Mouse (Mus musculus) MEL (cell line): ENCODE measurements at regions not wholly inside any gene's neighbourhood (a gene's known extent, or its start where the extent isn't known, plus 50 kb on each side); places are given as distances from the start of the nearest gene placed in this dataset.
A peak's percentile ranks its signal among the peaks of the same experiment; 100 is the strongest.

Experiments
- DNase-seq: peaks from one replicate; pipeline ENCODE4 v3.0.0; 2011; ENCODE audit warnings: low read depth, low spot score
- H3K27ac ChIP-seq: 2 replicates; pipeline ENCODE4 v1.5.1; 2012; ENCODE audit warnings: low read depth, mild to moderate bottlenecking, control low read depth, low read length, moderate library complexity; ENCODE audit not compliant: control insufficient read depth
- H3K27me3 ChIP-seq, 2 experiments: fragments of 150-350 bp in 1 of 2; sonication (generic) in 1 of 2; 2 replicates each; pipeline ENCODE4 v1.6.1; 2012; ENCODE audit warnings: low read length in 2 of 2, mild to moderate bottlenecking in 2 of 2, improper control_type of control experiment in 1 of 2, moderate library complexity in 1 of 2; ENCODE audit not compliant: insufficient read depth in 2 of 2, control insufficient read depth in 1 of 2
- H3K36me3 ChIP-seq, 2 experiments: 2 replicates each; pipeline ENCODE4 v1.6.1; 2012 to 2014; ENCODE audit warnings: low read length in 2 of 2, improper control_type of control experiment in 1 of 2, inconsistent platforms in 1 of 2, mild to moderate bottlenecking in 1 of 2; ENCODE audit not compliant: insufficient read depth in 2 of 2, control insufficient read depth in 1 of 2
- H3K4me1 ChIP-seq, 2 experiments: fragments of 150-350 bp in 1 of 2; sonication (generic) in 1 of 2; 2 replicates each; pipeline ENCODE4 v1.6.1; 2012; ENCODE audit warnings: low read length in 2 of 2, improper control_type of control experiment in 1 of 2, mild to moderate bottlenecking in 1 of 2; ENCODE audit not compliant: insufficient read depth in 2 of 2, control insufficient read depth in 1 of 2
- H3K4me3 ChIP-seq, 2 experiments: fragments of 150-350 bp in 1 of 2; sonication (generic) in 1 of 2; 2 replicates each; pipeline ENCODE4 v1.5.1; 2012; ENCODE audit warnings: low read depth in 2 of 2, low read length in 2 of 2, mild to moderate bottlenecking in 2 of 2, moderate library complexity in 2 of 2, control low read depth in 1 of 2, improper control_type of control experiment in 1 of 2; ENCODE audit not compliant: control insufficient read depth in 1 of 2, insufficient read depth in 1 of 2
- H3K79me2 ChIP-seq: 2 replicates; pipeline ENCODE4 v1.6.1; 2012; ENCODE audit warnings: mild to moderate bottlenecking, low read length, moderate library complexity; ENCODE audit not compliant: control insufficient read depth, poor library complexity, insufficient read depth
- H3K9ac ChIP-seq: 2 replicates; pipeline ENCODE4 v1.6.1; 2012; ENCODE audit warnings: low read depth, mild to moderate bottlenecking, control low read depth, low read length, moderate library complexity; ENCODE audit not compliant: control insufficient read depth, poor library complexity, severe bottlenecking
- H3K9me3 ChIP-seq: fragments of 150-350 bp; sonication (generic); replicated peaks from 2 replicates; pipeline ENCODE4 v1.6.1; 2012; ENCODE audit warnings: mild to moderate bottlenecking, low read length, improper control_type of control experiment, moderate library complexity; ENCODE audit not compliant: insufficient read depth
- BHLHE40 ChIP-seq: IDR thresholded peaks from 2 replicates; pipeline ENCODE4 v1.6.1; 2012; ENCODE audit warnings: low read depth, mild to moderate bottlenecking, inconsistent platforms, low read length, improper control_type of control experiment, borderline replicate concordance
- CHD2 ChIP-seq: IDR thresholded peaks from 2 replicates; pipeline ENCODE4 v1.6.1; 2011; ENCODE audit warnings: low read length, improper control_type of control experiment
- E2F4 ChIP-seq: IDR thresholded peaks from 2 replicates; pipeline ENCODE4 v1.6.1; 2011; ENCODE audit warnings: low read depth, low read length, improper control_type of control experiment, borderline replicate concordance
- EP300 ChIP-seq, 2 experiments: IDR thresholded peaks; 2 replicates each; pipeline ENCODE4 v1.6.1; 2011; ENCODE audit warnings: improper control_type of control experiment in 2 of 2, low read length in 2 of 2, low read depth in 1 of 2, mild to moderate bottlenecking in 1 of 2
- ETS1 ChIP-seq: IDR thresholded peaks from 2 replicates; pipeline ENCODE4 v1.6.1; 2012; ENCODE audit warnings: low read depth, mild to moderate bottlenecking, inconsistent platforms, low read length, improper control_type of control experiment, moderate library complexity
- GABPA ChIP-seq: IDR thresholded peaks from 2 replicates; pipeline ENCODE4 v1.6.1; 2012; ENCODE audit warnings: low read depth, mild to moderate bottlenecking, inconsistent platforms, low read length, improper control_type of control experiment, moderate library complexity
- JUND ChIP-seq: IDR thresholded peaks from 2 replicates; pipeline ENCODE4 v1.6.1; 2011; ENCODE audit warnings: low read depth, mild to moderate bottlenecking, improper control_type of control experiment, low read length
- MAZ ChIP-seq: IDR thresholded peaks from 2 replicates; pipeline ENCODE4 v1.6.1; 2012; ENCODE audit warnings: low read depth, mild to moderate bottlenecking, inconsistent platforms, low read length, improper control_type of control experiment
- MEF2A ChIP-seq: IDR thresholded peaks from 2 replicates; pipeline ENCODE4 v1.6.1; 2014; ENCODE audit warnings: low read depth, mild to moderate bottlenecking, inconsistent platforms, low read length, improper control_type of control experiment; ENCODE audit not compliant: poor library complexity, insufficient replicate concordance, severe bottlenecking; ENCODE audit errors: extremely low read depth
- MYB ChIP-seq: IDR thresholded peaks from 2 replicates; pipeline ENCODE4 v1.6.1; 2011; ENCODE audit warnings: mild to moderate bottlenecking, low read depth, low read length, improper control_type of control experiment
- MYC ChIP-seq: IDR thresholded peaks from 2 replicates; pipeline ENCODE4 v1.6.1; 2011; ENCODE audit warnings: low read depth, mild to moderate bottlenecking, low read length, improper control_type of control experiment, moderate library complexity
- NELFE ChIP-seq: IDR thresholded peaks from 2 replicates; pipeline ENCODE4 v1.6.1; 2011; ENCODE audit warnings: low read depth, low read length, improper control_type of control experiment
- NRF1 ChIP-seq: IDR thresholded peaks from 2 replicates; pipeline ENCODE4 v1.6.1; 2014; ENCODE audit warnings: low read depth, mild to moderate bottlenecking, inconsistent platforms, low read length, improper control_type of control experiment, moderate library complexity; ENCODE audit not compliant: poor library complexity, insufficient read depth, severe bottlenecking
- POLR2A ChIP-seq, 2 experiments: IDR thresholded peaks; 2 replicates each; pipeline ENCODE4 v1.6.1; 2011 to 2012; ENCODE audit warnings: low read length in 2 of 2, mild to moderate bottlenecking in 2 of 2, control low read depth in 1 of 2, improper control_type of control experiment in 1 of 2, low read depth in 1 of 2, moderate library complexity in 1 of 2; ENCODE audit not compliant: control insufficient read depth in 1 of 2, insufficient read depth in 1 of 2, poor library complexity in 1 of 2
- POLR2AphosphoS2 ChIP-seq: IDR thresholded peaks from 2 replicates; pipeline ENCODE4 v1.6.1; 2011; ENCODE audit warnings: low read length, improper control_type of control experiment
- SIN3A ChIP-seq: IDR thresholded peaks from 2 replicates; pipeline ENCODE4 v1.6.1; 2012; ENCODE audit warnings: low read length, improper control_type of control experiment, inconsistent platforms
- SMC3 ChIP-seq: IDR thresholded peaks from 2 replicates; pipeline ENCODE4 v1.6.1; 2011; ENCODE audit warnings: low read depth, low read length, improper control_type of control experiment
- TAL1 ChIP-seq: IDR thresholded peaks from 2 replicates; pipeline ENCODE4 v1.6.1; 2012; ENCODE audit warnings: mild to moderate bottlenecking, inconsistent platforms, low read length, moderate library complexity, mixed read lengths
- TBP ChIP-seq: IDR thresholded peaks from 2 replicates; pipeline ENCODE4 v1.8.0; 2011; ENCODE audit warnings: low read depth, low read length, improper control_type of control experiment
- TCF12 ChIP-seq: IDR thresholded peaks from 2 replicates; pipeline ENCODE4 v1.6.1; 2014; ENCODE audit warnings: low read depth, mild to moderate bottlenecking, inconsistent platforms, low read length, improper control_type of control experiment, moderate library complexity
- ZC3H11A ChIP-seq: IDR thresholded peaks from 2 replicates; pipeline ENCODE4 v1.6.1; 2012; ENCODE audit warnings: low read depth, mild to moderate bottlenecking, inconsistent platforms, low read length, improper control_type of control experiment
- ZMIZ1 ChIP-seq: IDR thresholded peaks from 2 replicates; pipeline ENCODE4 v1.6.1; 2012; ENCODE audit warnings: low read depth, mild to moderate bottlenecking, inconsistent platforms, low read length, improper control_type of control experiment, moderate library complexity
- ZNF384 ChIP-seq: IDR thresholded peaks from 2 replicates; pipeline ENCODE4 v1.6.1; 2012; ENCODE audit warnings: low read depth, mild to moderate bottlenecking, inconsistent platforms, low read length, improper control_type of control experiment

GRCm38 (mm10) chr12:15707570-15708095, 109.1 kb downstream of the Trib2 start:
- Histone ChIP-seq H3K9me3 (no peaks in the 10 kb centered on the region), H3K27ac (no peak overlapping the region), H3K4me3 (no peak overlapping the region)
- peak; percentile 12 for DNase-seq
- TF ChIP-seq SIN3A (no peak), TAL1 (no peak), GABPA (no peak), MYB (no peak), BHLHE40 (no peak), ZNF384 (no peak)
- TF ChIP-seq, all 39 proteins: peak for 0
- Histone ChIP-seq H3K9ac (no peak overlapping the region), H3K4me1 (no peaks in the 10 kb centered on the region), H3K27me3 (peaks cover 0 to 2% of the 10 kb centered on the region in 2 experiments; a peak in 1 of 4 replicates), H3K36me3 (no peaks in the 10 kb centered on the region), H3K79me2 (no peaks in the 10 kb centered on the region)

DNA sequence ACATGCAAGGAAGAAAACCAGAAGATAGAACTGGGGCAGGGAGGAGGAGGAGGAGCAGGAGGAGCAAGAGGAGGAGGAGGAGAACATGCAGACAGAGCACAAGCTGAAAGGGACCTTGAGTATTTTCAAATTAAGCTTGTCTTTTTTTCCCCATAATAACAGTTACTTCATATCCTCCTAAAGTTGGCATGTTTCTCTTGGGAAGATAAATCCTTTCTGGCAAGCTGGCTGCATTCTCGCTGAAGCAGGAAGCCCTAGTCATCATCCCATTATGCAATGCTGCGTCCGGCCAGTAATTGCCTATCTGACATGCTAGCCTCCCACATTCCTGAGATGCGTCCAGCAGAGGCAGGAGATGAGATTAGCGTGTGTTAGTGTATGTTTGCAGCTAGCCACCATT, 112.3 kb downstream of the Trib2 start:
- Histone ChIP-seq H3K36me3 (no peaks in the 10 kb centered on the region), H3K9me3 (no peaks in the 10 kb centered on the region), H3K27me3 (no peaks in the 10 kb centered on the region), H3K27ac (no peak overlapping the region), H3K4me1 (no peaks in the 10 kb centered on the region), H3K9ac (no peak overlapping the region), H3K79me2 (no peaks in the 10 kb centered on the region), H3K4me3 (no peak overlapping the region)
- TF ChIP-seq NELFE (no peak), ZNF384 (no peak), GABPA (no peak), POLR2AphosphoS2 (no peak), TAL1 (no peak)
- no peak for DNase-seq

GRCm38 (mm10) chr12:15702137-15702536, 114.6 kb downstream of the Trib2 start:
- no peaks in the 10 kb centered on the region for H3K79me2 ChIP-seq
- H3K9me3 ChIP-seq = no peaks in the 10 kb centered on the region
- no peak overlapping the region for H3K4me3 ChIP-seq
- no peaks in the 10 kb centered on the region for H3K36me3 ChIP-seq
- DNase-seq = peak; percentile 24
- no peak overlapping the region for H3K9ac ChIP-seq
- H3K27me3 ChIP-seq = no peaks in the 10 kb centered on the region
- H3K27ac ChIP-seq = no peak overlapping the region
- H3K4me1 ChIP-seq = no peaks in the 10 kb centered on the region
- TF ChIP-seq ZC3H11A = no peak
- TF ChIP-seq TCF12 = no peak
- TF ChIP-seq ZMIZ1 = no peak
- no peak for TF ChIP-seq ETS1
- TF ChIP-seq EP300 (IDR thresholded peaks at IDR 0.05; ENCODE audit: low read depth in 1 of 2, low read length in 2 of 2) = no peak
- no peak for TF ChIP-seq CHD2
- TF ChIP-seq MAZ = no peak
- TF ChIP-seq MYC = no peak
- no peak for TF ChIP-seq SMC3
- no peak for TF ChIP-seq TAL1
- no peak for TF ChIP-seq JUND
- no peak for TF ChIP-seq NELFE
- TF ChIP-seq NRF1 = no peak
- no peak for TF ChIP-seq E2F4
- TF ChIP-seq POLR2A (IDR thresholded peaks at IDR 0.05; ENCODE audit: control insufficient read depth in 1 of 2, insufficient read depth in 1 of 2, low read depth in 1 of 2, low read length in 2 of 2, poor library complexity in 1 of 2) = no peak
- TF ChIP-seq MEF2A = no peak
- TF ChIP-seq TBP = no peak
- TF ChIP-seq, all 39 proteins: peak for 0
